Mouse (Mus musculus) midbrain, embryonic 15.5 days (tissue): Measurements from ENCODE around the gene Gm20532. TPM values are rescaled to one million over a fixed set of nuclear protein-coding genes. Genes with fewer than 3 reads are reported as not detected.

Source experiments
- ATAC-seq: fragments of 200-750 bp; cut with Nextera tagmentation; replicated peaks from 2 replicates; pipeline ENCODE4 v1.8.0; 2017; ENCODE audit warnings: moderate TSS enrichment
- H3K27ac ChIP-seq: fragments of 300-500 bp; sonication (generic); 2 replicates; pipeline ENCODE4 v1.5.1; 2015; ENCODE audit warnings: mild to moderate bottlenecking, inconsistent platforms
- H3K27me3 ChIP-seq: fragments of 300-500 bp; sonication (generic); replicated peaks from 2 replicates; pipeline ENCODE4 v1.6.1; 2015; ENCODE audit warnings: inconsistent platforms
- H3K36me3 ChIP-seq: fragments of 300-500 bp; sonication (generic); replicated peaks from 2 replicates; pipeline ENCODE4 v1.6.1; 2015; ENCODE audit warnings: inconsistent platforms
- H3K4me1 ChIP-seq: fragments of 300-500 bp; sonication (generic); 2 replicates; pipeline ENCODE4 v1.6.1; 2015; ENCODE audit warnings: inconsistent platforms
- H3K4me2 ChIP-seq: fragments of 300-500 bp; sonication (generic); 2 replicates; pipeline ENCODE4 v1.6.1; 2015; ENCODE audit warnings: inconsistent platforms, mild to moderate bottlenecking, moderate library complexity
- H3K4me3 ChIP-seq: fragments of 300-500 bp; sonication (generic); 2 replicates; pipeline ENCODE4 v1.5.1; 2015; ENCODE audit warnings: mild to moderate bottlenecking, inconsistent platforms
- H3K9ac ChIP-seq: fragments of 300-500 bp; sonication (generic); 2 replicates; pipeline ENCODE4 v1.6.1; 2015; ENCODE audit warnings: mild to moderate bottlenecking, inconsistent platforms
- H3K9me3 ChIP-seq: fragments of 300-500 bp; sonication (generic); 2 replicates; pipeline ENCODE4 v1.6.1; 2016; ENCODE audit warnings: inconsistent platforms
- WGBS: fragments of 180-500 bp; shearing (Covaris S2); methylation state at CpG from one replicate; pipeline ENCODE4 v1.1.7; 2015; ENCODE audit warnings: mixed read lengths; 5-methylcytosine and 5-hydroxymethylcytosine counted together
- polyA plus RNA-seq: library from polyadenylated mRNA; unstranded; fragments of >200 nt; fragmentation: Nextera tagmentation; extraction: Ambion mirVana; gene quantifications from 2 replicates; pipeline ENCODE4 v1.2.1, GENCODE M21; 2015

Gm20532 gene
- polyA plus RNA-seq, 1 experiment from 2014 or later: not detected

GRCm38 (mm10) chr2:26590282-26590681, 3.8 kb downstream of the Gm20532 start:
- H3K9ac ChIP-seq: no peak overlapping the region
- H3K27me3 ChIP-seq: no peaks in the 10 kb centered on the region
- H3K4me1 ChIP-seq: peaks cover 12% of the 10 kb centered on the region
- WGBS: 93% methylated on average over 7 of the region's 7 CpGs
- no peak for ATAC-seq
- H3K9me3 ChIP-seq: no peaks in the 10 kb centered on the region
- no peak overlapping the region for H3K27ac ChIP-seq
- no peaks in the 10 kb centered on the region for H3K36me3 ChIP-seq
- no peak overlapping the region for H3K4me3 ChIP-seq
- H3K4me2 ChIP-seq: no peak overlapping the region

GRCm38 (mm10) chr2:26590962-26591361, 4.5 kb downstream of the Gm20532 start:
- Histone ChIP-seq H3K4me1 (peaks cover 12% of the 10 kb centered on the region), H3K27ac (no peak overlapping the region), H3K27me3 (no peaks in the 10 kb centered on the region), H3K9ac (no peak overlapping the region), H3K36me3 (no peaks in the 10 kb centered on the region), H3K9me3 (no peaks in the 10 kb centered on the region), H3K4me2 (no peak overlapping the region), H3K4me3 (no peak overlapping the region)
- ATAC-seq: no peak
- WGBS: 91% methylated on average over 7 of the region's 7 CpGs

- H3K27ac ChIP-seq: no peak overlapping the region
Measured at GRCm38 (mm10) chr2:26591416-26591815, 5.0 kb downstream of the Gm20532 start.

GRCm38 (mm10) chr2:26593211-26594021, 7.0 kb downstream of the Gm20532 start:
- whole genome bisulfite sequencing: 79% methylated on average over 9 of the region's 9 CpGs
- H3K9ac ChIP-seq: no peak overlapping the region
- ATAC-seq: no peak
- H3K4me1 ChIP-seq: no peaks in the 10 kb centered on the region
- no peaks in the 10 kb centered on the region for H3K36me3 ChIP-seq
- H3K9me3 ChIP-seq: no peaks in the 10 kb centered on the region
- no peak overlapping the region for H3K4me3 ChIP-seq
- H3K4me2 ChIP-seq: no peak overlapping the region
- H3K27ac ChIP-seq: no peak overlapping the region
- H3K27me3 ChIP-seq: no peaks in the 10 kb centered on the region

More at GRCm38 (mm10) chr2:26591416-26591815, 5.0 kb downstream of the Gm20532 start:
- H3K9ac ChIP-seq: no peak overlapping the region
- 83% methylated on average over 12 of the region's 12 CpGs for WGBS
- H3K27me3 ChIP-seq: no peaks in the 10 kb centered on the region
- H3K4me1 ChIP-seq: peaks cover 9% of the 10 kb centered on the region
- H3K4me3 ChIP-seq: no peak overlapping the region
- no peak for ATAC-seq
- H3K4me2 ChIP-seq: no peak overlapping the region
- H3K36me3 ChIP-seq: no peaks in the 10 kb centered on the region
- no peaks in the 10 kb centered on the region for H3K9me3 ChIP-seq

GRCm38 (mm10) chr2:26594022-26594346, 7.5 kb downstream of the Gm20532 start:
- Histone ChIP-seq H3K27ac (no peak overlapping the region), H3K9me3 (no peaks in the 10 kb centered on the region), H3K4me3 (no peak overlapping the region), H3K4me1 (no peaks in the 10 kb centered on the region), H3K36me3 (no peaks in the 10 kb centered on the region), H3K9ac (no peak overlapping the region), H3K4me2 (no peak overlapping the region), H3K27me3 (no peaks in the 10 kb centered on the region)
- no peak for ATAC-seq
- 72% methylated on average over 9 of the region's 9 CpGs for WGBS

GRCm38 (mm10) chr2:26594461-26594933, 8.1 kb downstream of the Gm20532 start:
- ATAC-seq: no peak
- Histone ChIP-seq H3K4me1 (no peaks in the 10 kb centered on the region), H3K27me3 (no peaks in the 10 kb centered on the region), H3K9ac (no peak overlapping the region), H3K36me3 (no peaks in the 10 kb centered on the region), H3K4me2 (no peak overlapping the region), H3K9me3 (no peaks in the 10 kb centered on the region), H3K27ac (no peak overlapping the region), H3K4me3 (no peak overlapping the region)
- WGBS: 90% methylated on average over 7 of the region's 7 CpGs

- no peak overlapping the region for H3K4me2 ChIP-seq
- WGBS: 83% methylated on average over 6 of the region's 6 CpGs
- H3K9ac ChIP-seq: no peak overlapping the region
- H3K36me3 ChIP-seq: no peaks in the 10 kb centered on the region
- no peak overlapping the region for H3K27ac ChIP-seq
- H3K4me1 ChIP-seq: no peaks in the 10 kb centered on the region
- no peak for ATAC-seq
- no peaks in the 10 kb centered on the region for H3K27me3 ChIP-seq
- no peak overlapping the region for H3K4me3 ChIP-seq
- H3K9me3 ChIP-seq: no peaks in the 10 kb centered on the region
Measured at GRCm38 (mm10) chr2:26594934-26595724, 8.7 kb downstream of the Gm20532 start.

GRCm38 (mm10) chr2:26595725-26596435, 9.4 kb downstream of the Gm20532 start:
- no peak for ATAC-seq
- 86% methylated on average over 11 of the region's 11 CpGs for WGBS
- Histone ChIP-seq H3K4me1 (no peaks in the 10 kb centered on the region), H3K4me3 (no peak overlapping the region), H3K27me3 (no peaks in the 10 kb centered on the region), H3K27ac (no peak overlapping the region), H3K9me3 (no peaks in the 10 kb centered on the region), H3K9ac (no peak overlapping the region), H3K36me3 (no peaks in the 10 kb centered on the region), H3K4me2 (no peak overlapping the region)

GRCm38 (mm10) chr2:26596898-26597297, 10.5 kb downstream of the Gm20532 start:
- 96% methylated on average over 3 of the region's 3 CpGs for WGBS
- H3K4me3 ChIP-seq: no peak overlapping the region
- no peaks in the 10 kb centered on the region for H3K27me3 ChIP-seq
- no peaks in the 10 kb centered on the region for H3K36me3 ChIP-seq
- no peak overlapping the region for H3K4me2 ChIP-seq
- H3K9ac ChIP-seq: no peak overlapping the region
- no peaks in the 10 kb centered on the region for H3K4me1 ChIP-seq
- no peak for ATAC-seq
- no peaks in the 10 kb centered on the region for H3K9me3 ChIP-seq
- H3K27ac ChIP-seq: no peak overlapping the region

- 86% methylated on average over 2 of the region's 2 CpGs for WGBS
- no peak overlapping the region for H3K4me2 ChIP-seq
- no peak for ATAC-seq
- no peaks in the 10 kb centered on the region for H3K36me3 ChIP-seq
- no peaks in the 10 kb centered on the region for H3K4me1 ChIP-seq
- no peak overlapping the region for H3K4me3 ChIP-seq
- H3K9ac ChIP-seq: no peak overlapping the region
- H3K27me3 ChIP-seq: peaks cover 5% of the 10 kb centered on the region
- H3K9me3 ChIP-seq: no peaks in the 10 kb centered on the region
- H3K27ac ChIP-seq: no peak overlapping the region
Measured at GRCm38 (mm10) chr2:26597810-26598209, 11.4 kb downstream of the Gm20532 start.

GRCm38 (mm10) chr2:26598462-26598861, 12.0 kb downstream of the Gm20532 start:
- no peak for ATAC-seq
- Histone ChIP-seq H3K27ac (no peak overlapping the region), H3K9ac (no peak overlapping the region), H3K36me3 (no peaks in the 10 kb centered on the region), H3K27me3 (peaks cover 11% of the 10 kb centered on the region), H3K4me1 (peaks cover 1% of the 10 kb centered on the region), H3K4me3 (no peak overlapping the region), H3K9me3 (no peaks in the 10 kb centered on the region), H3K4me2 (no peak overlapping the region)
- 89% methylated on average over 3 of the region's 3 CpGs for WGBS

GRCm38 (mm10) chr2:26599965-26600364, 13.5 kb downstream of the Gm20532 start:
- WGBS: 86% methylated on average over 4 of the region's 4 CpGs
- Histone ChIP-seq H3K4me2 (no peak overlapping the region), H3K9ac (no peak overlapping the region), H3K27me3 (peaks cover 25% of the 10 kb centered on the region), H3K36me3 (no peaks in the 10 kb centered on the region), H3K9me3 (no peaks in the 10 kb centered on the region), H3K27ac (no peak overlapping the region), H3K4me3 (no peak overlapping the region), H3K4me1 (peaks cover 12% of the 10 kb centered on the region)
- ATAC-seq: no peak
